Mouse (Mus musculus): Measurements from ENCODE around the gene Duoxa2. TPM values are rescaled to one million over a fixed set of nuclear protein-coding genes. Genes with fewer than 3 reads are reported as not detected.

Gene Duoxa2
- polyA plus RNA-seq, 1 experiment = not detected

- WGBS = 22% methylated on average over 7 of the region's 7 CpGs
- no peak overlapping the region for H3K27ac ChIP-seq (ENCODE audit: insufficient read depth, low read length)
- no peaks in the 10 kb centered on the region for H3K4me1 ChIP-seq (ENCODE audit: control insufficient read depth, insufficient read depth, low read length)
- no peak for DNase-seq
- no peaks in the 10 kb centered on the region; the same call in 1 of the 2 replicates for H3K27me3 ChIP-seq (ENCODE audit: control insufficient read depth, insufficient read depth, low read length)
- no peak overlapping the region for H3K4me3 ChIP-seq (replicated peaks; ENCODE audit: insufficient read depth, low read depth, low read length)
- TF ChIP-seq CTCF (IDR thresholded peaks at IDR 0.05; ENCODE audit: borderline replicate concordance, insufficient read depth, low read depth, low read length) (no peak), POLR2A (IDR thresholded peaks at IDR 0.05; ENCODE audit: borderline replicate concordance, insufficient read depth, low read length) (no peak)
Measured at GRCm38 (mm10) chr2:122286137-122286536, 12.6 kb upstream of the Duoxa2 start.

GRCm38 (mm10) chr2:122294916-122295315, 3.8 kb upstream of the Duoxa2 start:
- TF ChIP-seq CTCF (IDR thresholded peaks at IDR 0.05; ENCODE audit: borderline replicate concordance, insufficient read depth, low read depth, low read length) (no peak), POLR2A (IDR thresholded peaks at IDR 0.05; ENCODE audit: borderline replicate concordance, insufficient read depth, low read length) (no peak)
- Histone ChIP-seq H3K27ac (ENCODE audit: insufficient read depth, low read length) (no peak overlapping the region), H3K27me3 (ENCODE audit: control insufficient read depth, insufficient read depth, low read length) (no peaks in the 10 kb centered on the region; the same call in 1 of the 2 replicates), H3K4me1 (ENCODE audit: control insufficient read depth, insufficient read depth, low read length) (peaks cover 10% of the 10 kb centered on the region), H3K4me3 (replicated peaks; ENCODE audit: insufficient read depth, low read depth, low read length) (no peak overlapping the region)
- DNase-seq = no peak
- WGBS = 18% methylated on average over 7 of the region's 7 CpGs

- Histone ChIP-seq H3K27me3 (ENCODE audit: control insufficient read depth, insufficient read depth, low read length) (no peaks in the 10 kb centered on the region; the same call in 1 of the 2 replicates), H3K4me1 (ENCODE audit: control insufficient read depth, insufficient read depth, low read length) (peaks cover 17% of the 10 kb centered on the region), H3K4me3 (replicated peaks; ENCODE audit: insufficient read depth, low read depth, low read length) (no peak overlapping the region), H3K27ac (ENCODE audit: insufficient read depth, low read length) (no peak overlapping the region)
- TF ChIP-seq POLR2A (IDR thresholded peaks at IDR 0.05; ENCODE audit: borderline replicate concordance, insufficient read depth, low read length) (no peak), CTCF (IDR thresholded peaks at IDR 0.05; ENCODE audit: borderline replicate concordance, insufficient read depth, low read depth, low read length) (no peak)
- DNase-seq = no peak
- WGBS = 2% methylated on average over 35 of the region's 35 CpGs
Measured at GRCm38 (mm10) chr2:122297271-122298095, 1.2 kb upstream of the Duoxa2 start.

GRCm38 (mm10) chr2:122298096-122298499, 602 bp upstream of the Duoxa2 start, which contains the start of gene Duox2:
Duox2 (minus strand) TSS chr2:122298449.
- WGBS = 3% methylated on average over 13 of the region's 13 CpGs
- DNase-seq = no peak
- no peak within 1 kb of the TSS for H3K27ac ChIP-seq (ENCODE audit: insufficient read depth, low read length)
- H3K4me3 ChIP-seq (replicated peaks; ENCODE audit: insufficient read depth, low read depth, low read length) = peak within 1 kb of the TSS; percentile 34
- no peak for TF ChIP-seq POLR2A (IDR thresholded peaks at IDR 0.05; ENCODE audit: borderline replicate concordance, insufficient read depth, low read length)
- no peak for TF ChIP-seq CTCF (IDR thresholded peaks at IDR 0.05; ENCODE audit: borderline replicate concordance, insufficient read depth, low read depth, low read length)
- H3K27me3 ChIP-seq (ENCODE audit: control insufficient read depth, insufficient read depth, low read length) = no peaks in the 10 kb centered on the region; the same call in 1 of the 2 replicates
- H3K4me1 ChIP-seq (ENCODE audit: control insufficient read depth, insufficient read depth, low read length) = peaks cover 17% of the 10 kb centered on the region

GRCm38 (mm10) chr2:122299911-122300655, 1.4 kb downstream of the Duoxa2 start:
- Histone ChIP-seq H3K4me1 (ENCODE audit: control insufficient read depth, insufficient read depth, low read length) (peaks cover 17% of the 10 kb centered on the region), H3K27me3 (ENCODE audit: control insufficient read depth, insufficient read depth, low read length) (no peaks in the 10 kb centered on the region; the same call in 1 of the 2 replicates), H3K27ac (ENCODE audit: insufficient read depth, low read length) (no peak overlapping the region), H3K4me3 (replicated peaks; ENCODE audit: insufficient read depth, low read depth, low read length) (no peak overlapping the region)
- no peak for DNase-seq
- 58% methylated on average over 14 of the region's 14 CpGs for WGBS
- TF ChIP-seq CTCF (IDR thresholded peaks at IDR 0.05; ENCODE audit: borderline replicate concordance, insufficient read depth, low read depth, low read length) (no peak), POLR2A (IDR thresholded peaks at IDR 0.05; ENCODE audit: borderline replicate concordance, insufficient read depth, low read length) (no peak)

- TF ChIP-seq POLR2A (IDR thresholded peaks at IDR 0.05; ENCODE audit: borderline replicate concordance, insufficient read depth, low read length) (no peak), CTCF (IDR thresholded peaks at IDR 0.05; ENCODE audit: borderline replicate concordance, insufficient read depth, low read depth, low read length) (no peak)
- H3K27ac ChIP-seq (ENCODE audit: insufficient read depth, low read length) = no peak overlapping the region
- H3K27me3 ChIP-seq (ENCODE audit: control insufficient read depth, insufficient read depth, low read length) = no peaks in the 10 kb centered on the region; the same call in 1 of the 2 replicates
- 25% methylated on average over 14 of the region's 14 CpGs for WGBS
- no peak for DNase-seq
- peaks cover 17% of the 10 kb centered on the region for H3K4me1 ChIP-seq (ENCODE audit: control insufficient read depth, insufficient read depth, low read length)
- H3K4me3 ChIP-seq (replicated peaks; ENCODE audit: insufficient read depth, low read depth, low read length) = no peak overlapping the region
Measured at GRCm38 (mm10) chr2:122300656-122301020, 1.9 kb downstream of the Duoxa2 start.

GRCm38 (mm10) chr2:122301081-122301920, 2.6 kb downstream of the Duoxa2 start:
- peak; percentile 43 to 58 for DNase-seq
- no peak for TF ChIP-seq POLR2A (IDR thresholded peaks at IDR 0.05; ENCODE audit: borderline replicate concordance, insufficient read depth, low read length)
- TF ChIP-seq CTCF (IDR thresholded peaks at IDR 0.05; ENCODE audit: borderline replicate concordance, insufficient read depth, low read depth, low read length) = no peak
- Histone ChIP-seq H3K4me1 (ENCODE audit: control insufficient read depth, insufficient read depth, low read length) (peaks cover 17% of the 10 kb centered on the region), H3K27me3 (ENCODE audit: control insufficient read depth, insufficient read depth, low read length) (no peaks in the 10 kb centered on the region; the same call in 1 of the 2 replicates), H3K27ac (ENCODE audit: insufficient read depth, low read length) (no peak overlapping the region), H3K4me3 (replicated peaks; ENCODE audit: insufficient read depth, low read depth, low read length) (peak overlapping the region; percentile 19)
- under 1% methylated on average over 48 of the region's 48 CpGs for WGBS
